Mouse (Mus musculus) lung, postnatal 0 days (tissue): Measurements from ENCODE around the gene Cdh4.

ENCODE experiments used
- CTCF ChIP-seq: IDR thresholded peaks from 2 replicates; pipeline ENCODE4 v1.5.1; 2016; ENCODE audit warnings: antibody characterized with exemption, mild to moderate bottlenecking
- EP300 ChIP-seq: IDR thresholded peaks from 2 replicates; pipeline ENCODE4 v1.6.1; 2016; ENCODE audit warnings: antibody characterized with exemption, mild to moderate bottlenecking, control low read depth

GRCm38 (mm10) chr2:179801042-179801441, 358.8 kb downstream of the Cdh4 start:
- TF ChIP-seq CTCF, result no peak
- TF ChIP-seq EP300, result no peak
